Mouse (Mus musculus) forebrain, embryonic 12.5 days (tissue): ENCODE measurements at regions not wholly inside any gene's neighbourhood (a gene's known extent, or its start where the extent isn't known, plus 50 kb on each side); places are given as distances from the start of the nearest gene placed in this dataset.
"Not testable (repeated sequence)": the region's sequence is repeated elsewhere in the genome, so short reads cannot be mapped to it uniquely, and the experiment has no call there.

Experiments
- ATAC-seq: fragments of 200-750 bp; cut with Nextera tagmentation; 2 replicates; pipeline ENCODE4 v1.8.0; 2017; ENCODE audit warnings: moderate TSS enrichment; ENCODE audit not compliant: low FRiP score
- H3K27ac ChIP-seq: fragments of 300-500 bp; sonication (generic); 2 replicates; pipeline ENCODE4 v1.5.1; 2016; ENCODE audit warnings: mild to moderate bottlenecking
- H3K27me3 ChIP-seq: fragments of 300-500 bp; sonication (generic); 2 replicates; pipeline ENCODE4 v1.6.1; 2016; ENCODE audit warnings: mild to moderate bottlenecking
- H3K36me3 ChIP-seq: fragments of 300-500 bp; sonication (generic); replicated peaks from 2 replicates; pipeline ENCODE4 v1.6.1; 2016; ENCODE audit warnings: mild to moderate bottlenecking
- H3K4me1 ChIP-seq: fragments of 300-500 bp; sonication (generic); 2 replicates; pipeline ENCODE4 v1.6.1; 2016
- H3K4me2 ChIP-seq: fragments of 300-500 bp; sonication (generic); 2 replicates; pipeline ENCODE4 v1.6.1; 2016; ENCODE audit warnings: mild to moderate bottlenecking, moderate library complexity
- H3K4me3 ChIP-seq: fragments of 300-500 bp; sonication (generic); replicated peaks from 2 replicates; pipeline ENCODE4 v1.5.1; 2016; ENCODE audit warnings: mild to moderate bottlenecking
- H3K9ac ChIP-seq: fragments of 300-500 bp; sonication (generic); 2 replicates; pipeline ENCODE4 v1.6.1; 2016; ENCODE audit warnings: mild to moderate bottlenecking
- H3K9me3 ChIP-seq: fragments of 300-500 bp; sonication (generic); 2 replicates; pipeline ENCODE4 v1.6.1; 2016
- WGBS: fragments of 180-500 bp; shearing (Covaris S2); methylation state at CpG from one replicate; pipeline ENCODE4 v1.1.7; 2016; 5-methylcytosine and 5-hydroxymethylcytosine counted together

DNA sequence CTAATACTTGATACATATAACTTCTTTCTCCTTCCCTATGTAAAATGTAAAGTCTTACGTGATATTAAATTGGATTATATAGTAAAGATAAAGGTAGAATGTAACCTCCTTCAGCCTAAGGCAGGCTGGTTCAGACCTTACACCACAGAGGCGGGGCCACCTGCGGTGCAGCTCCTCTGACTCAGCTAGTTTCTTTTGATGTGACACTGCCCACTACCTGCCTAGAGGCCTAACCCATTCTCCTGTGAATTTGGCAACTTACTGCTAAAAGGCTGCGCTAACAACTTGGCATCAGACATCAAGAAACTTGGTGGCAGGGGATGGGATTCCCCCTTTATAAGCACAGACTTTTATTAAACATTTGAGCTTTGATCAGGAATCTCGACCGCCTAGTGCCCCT lies 74.5 kb downstream of the Aasdhppt start:
- no peaks in the 10 kb centered on the region for H3K9me3 ChIP-seq
- H3K4me1 ChIP-seq, result no peaks in the 10 kb centered on the region
- no peaks in the 10 kb centered on the region for H3K27me3 ChIP-seq
- 61% methylated on average over 6 of the region's 6 CpGs for WGBS
- no peak overlapping the region for H3K9ac ChIP-seq
- H3K27ac ChIP-seq, result no peak overlapping the region
- no peak overlapping the region for H3K4me3 ChIP-seq
- H3K36me3 ChIP-seq, result no peaks in the 10 kb centered on the region
- no peak overlapping the region for H3K4me2 ChIP-seq
- ATAC-seq, result no peak

DNA sequence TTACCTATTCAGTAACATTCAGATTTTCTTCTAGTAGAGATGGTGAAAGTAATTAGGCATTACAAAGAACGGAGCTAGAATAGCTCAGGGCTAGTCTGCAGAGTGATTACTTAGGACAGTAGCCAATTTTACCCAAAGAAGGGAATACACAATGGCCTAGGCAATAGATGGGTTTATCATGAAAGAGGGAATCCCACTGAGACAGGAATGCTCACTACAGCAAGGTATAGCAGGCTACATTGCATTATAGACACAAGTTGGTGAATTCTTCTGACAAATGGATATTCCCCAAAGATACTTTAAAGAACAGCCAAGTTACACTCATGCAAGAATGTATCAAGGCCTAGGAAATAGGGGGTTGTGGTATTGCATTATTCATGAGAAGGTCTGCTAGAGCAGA lies 94.7 kb downstream of the Aasdhppt start:
- 75% methylated on average over 1 of the region's 1 CpGs for WGBS
- ATAC-seq, H3K4me1 ChIP-seq, H3K4me3 ChIP-seq, H3K9ac ChIP-seq, H3K27me3 ChIP-seq, H3K36me3 ChIP-seq, H3K27ac ChIP-seq, H3K9me3 ChIP-seq, H3K4me2 ChIP-seq: not testable (repeated sequence)

DNA sequence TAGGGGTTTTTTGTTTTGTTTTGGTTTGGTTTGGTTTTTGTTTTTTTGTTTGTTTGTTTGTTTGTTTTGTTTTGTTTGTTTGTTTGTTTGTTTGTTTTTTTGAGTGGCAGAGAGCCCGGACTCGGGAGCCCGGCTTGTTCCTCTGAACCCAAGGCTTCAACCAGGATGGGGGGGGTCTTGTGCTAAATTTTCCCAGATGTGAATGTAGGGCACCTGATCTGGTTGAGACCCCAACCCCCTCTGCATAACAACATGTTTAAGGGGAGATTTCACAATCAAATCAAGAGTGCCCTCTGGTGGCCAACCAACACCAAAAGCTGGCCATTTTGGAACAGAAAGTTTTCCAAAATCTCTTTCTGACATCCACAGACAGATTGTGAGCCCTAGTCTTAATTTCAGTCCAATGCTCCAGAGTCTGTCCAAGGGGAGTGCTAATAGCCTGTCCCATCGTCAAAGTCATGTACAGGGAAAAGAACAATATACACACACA lies 99.2 kb downstream of the Aasdhppt start:
- Histone ChIP-seq H3K27ac (no peak overlapping the region), H3K9ac (no peak overlapping the region), H3K4me3 (no peak overlapping the region), H3K9me3 (no peaks in the 10 kb centered on the region), H3K36me3 (no peaks in the 10 kb centered on the region), H3K4me1 (no peaks in the 10 kb centered on the region), H3K4me2 (no peak overlapping the region), H3K27me3 (no peaks in the 10 kb centered on the region)
- WGBS, result 92% methylated on average over 4 of the region's 4 CpGs
- ATAC-seq, result no peak

DNA sequence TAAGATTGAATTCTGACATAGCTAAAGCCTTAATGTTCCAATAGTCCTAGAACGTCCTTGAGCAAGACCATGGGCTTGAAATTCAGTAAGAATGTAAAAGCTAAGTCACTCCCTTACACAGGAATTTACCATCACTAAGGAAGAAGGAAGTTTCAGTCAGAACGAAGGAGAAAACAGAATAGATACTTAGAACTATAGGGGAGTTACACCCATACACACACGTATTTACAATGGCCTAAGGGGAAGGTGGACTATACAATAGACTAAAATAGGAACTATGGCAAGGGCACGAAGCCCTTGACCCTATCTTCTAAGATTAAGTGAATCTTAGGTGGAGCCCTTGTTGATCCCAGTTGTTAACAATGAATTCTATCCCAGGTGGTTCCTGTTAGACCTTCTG lies 116.5 kb downstream of the Aasdhppt start:
- ATAC-seq, H3K36me3 ChIP-seq, H3K4me2 ChIP-seq, H3K4me3 ChIP-seq, H3K9ac ChIP-seq, H3K27ac ChIP-seq, H3K27me3 ChIP-seq, H3K4me1 ChIP-seq, H3K9me3 ChIP-seq: not testable (repeated sequence)
- WGBS, result 81% methylated on average over 4 of the region's 4 CpGs

DNA sequence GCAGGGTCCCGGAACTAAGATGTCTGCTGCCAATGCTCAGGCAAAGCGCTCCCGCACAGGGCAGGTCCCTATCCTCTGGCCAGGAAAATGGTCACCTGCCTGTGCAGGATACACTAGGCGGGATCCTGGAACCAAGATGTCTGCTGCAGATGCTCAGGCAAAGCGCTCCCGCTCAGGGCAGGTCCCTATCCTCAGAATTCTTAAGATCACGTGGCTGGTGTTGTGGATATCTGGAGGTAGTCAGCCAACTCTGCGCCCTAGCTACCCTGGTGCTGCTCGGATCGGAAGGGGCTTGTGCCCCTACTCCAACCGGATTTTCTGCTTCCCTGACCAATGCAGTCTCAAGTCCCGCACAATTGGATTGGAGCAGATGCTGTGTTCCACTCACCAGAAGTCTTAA lies 153.3 kb downstream of the Aasdhppt start:
- ATAC-seq, result not testable (repeated sequence)
- 91% methylated on average over 12 of the region's 12 CpGs for WGBS

DNA sequence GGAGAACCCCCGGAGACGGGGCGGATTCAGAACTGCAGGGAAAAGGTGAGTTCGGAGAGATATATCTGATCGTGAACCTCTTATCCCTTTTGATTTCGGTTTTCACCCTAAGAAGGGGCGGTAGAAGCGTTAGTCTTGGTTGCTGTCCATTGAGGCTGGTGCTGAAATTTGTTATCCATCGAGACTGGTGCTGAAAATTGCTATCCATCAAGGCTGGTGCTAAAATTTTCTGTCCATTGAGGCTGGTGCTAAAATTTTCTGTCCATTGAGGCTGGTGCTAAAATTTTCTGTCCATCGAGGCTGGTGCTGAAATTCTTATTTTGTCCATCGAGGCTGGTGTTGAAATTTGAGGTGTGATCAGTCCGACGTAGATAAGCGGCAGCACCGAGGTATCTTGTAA lies 170.4 kb downstream of the Aasdhppt start:
- H3K4me2 ChIP-seq, H3K36me3 ChIP-seq, H3K9me3 ChIP-seq, H3K4me3 ChIP-seq, H3K27ac ChIP-seq, ATAC-seq, H3K27me3 ChIP-seq, H3K4me1 ChIP-seq, H3K9ac ChIP-seq: not testable (repeated sequence)
- 58% methylated on average over 15 of the region's 15 CpGs for WGBS

More for the DNA sequence above, 153.3 kb downstream of the Aasdhppt start:
- H3K9ac ChIP-seq, H3K36me3 ChIP-seq, H3K4me1 ChIP-seq, H3K9me3 ChIP-seq, H3K27me3 ChIP-seq, H3K4me2 ChIP-seq, H3K27ac ChIP-seq, H3K4me3 ChIP-seq: not testable (repeated sequence)

DNA sequence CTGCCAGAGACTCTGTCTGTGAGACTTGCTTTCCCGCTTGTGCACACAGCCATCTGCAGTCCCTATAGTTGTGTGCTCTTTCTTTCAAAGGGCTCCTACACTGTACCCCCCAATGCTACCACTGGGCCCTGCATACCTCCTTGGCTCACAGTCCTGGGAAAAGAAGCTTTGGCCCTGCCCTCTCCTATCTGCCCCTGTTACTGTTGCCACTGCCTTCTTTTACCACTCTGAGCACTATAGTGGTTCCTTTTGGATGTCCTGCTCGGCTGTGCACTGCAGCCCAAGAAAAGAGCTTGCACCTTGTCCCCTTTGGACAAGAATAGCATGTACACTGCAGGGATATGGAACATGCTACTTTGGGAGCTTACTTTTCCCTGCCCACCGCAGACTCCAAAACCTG lies 216.8 kb downstream of the Aasdhppt start:
- 80% methylated on average over 3 of the region's 3 CpGs for WGBS
- ATAC-seq, result 0 out of 2 replicates have a peak, but pooled peaks have one; percentile 27
- H3K4me1 ChIP-seq, result no peaks in the 10 kb centered on the region
- H3K27me3 ChIP-seq, result no peaks in the 10 kb centered on the region
- no peak overlapping the region for H3K4me3 ChIP-seq
- no peaks in the 10 kb centered on the region for H3K9me3 ChIP-seq
- H3K4me2 ChIP-seq, result no peak overlapping the region
- H3K9ac ChIP-seq, result no peak overlapping the region
- H3K27ac ChIP-seq, result no peak overlapping the region
- no peaks in the 10 kb centered on the region for H3K36me3 ChIP-seq

DNA sequence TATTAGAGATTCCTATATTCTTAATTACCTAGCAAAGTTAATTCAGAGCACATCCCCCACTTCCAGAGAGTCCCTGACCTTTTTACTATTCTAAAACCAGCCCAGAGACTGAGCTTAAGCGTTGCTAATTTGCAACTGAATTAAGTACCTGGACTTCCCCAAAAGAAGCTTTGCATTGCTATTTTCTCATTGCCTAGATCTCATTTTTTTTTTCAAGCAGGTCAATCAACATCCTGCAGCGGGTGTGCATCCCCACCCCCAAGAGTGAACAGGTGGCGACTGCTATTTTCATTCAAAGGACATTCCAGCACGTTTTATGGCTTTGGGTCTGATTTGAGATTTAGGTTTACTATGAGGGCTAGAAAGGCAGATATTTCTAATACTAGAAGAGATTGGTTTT lies 226.6 kb downstream of the Aasdhppt start:
- not testable (repeated sequence) for ATAC-seq, H3K9ac ChIP-seq, H3K27me3 ChIP-seq, H3K4me1 ChIP-seq, H3K9me3 ChIP-seq, H3K4me3 ChIP-seq, H3K4me2 ChIP-seq, H3K27ac ChIP-seq, H3K36me3 ChIP-seq
- WGBS, result 45% methylated on average over 4 of the region's 4 CpGs

DNA sequence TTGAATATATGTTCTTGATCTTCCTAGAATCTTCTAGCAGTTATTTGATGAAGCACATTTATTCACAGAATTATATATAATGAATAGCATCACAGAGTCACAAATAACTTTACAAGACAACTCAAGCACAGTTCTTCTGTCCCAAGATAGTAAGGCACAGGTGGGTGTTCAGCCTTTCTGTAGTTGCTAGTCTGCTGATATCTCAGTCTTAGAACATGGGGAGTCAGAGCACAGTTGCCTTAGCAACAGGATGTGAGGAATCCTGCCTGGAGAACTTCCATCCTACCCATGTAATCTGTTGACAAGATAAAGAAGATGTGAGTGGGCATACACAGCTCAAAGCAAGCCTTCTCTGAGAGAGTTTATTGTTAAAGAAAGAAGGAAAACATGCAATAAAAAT lies 248.2 kb downstream of the Aasdhppt start:
- no peaks in the 10 kb centered on the region for H3K36me3 ChIP-seq
- H3K9me3 ChIP-seq, result no peaks in the 10 kb centered on the region
- no peak overlapping the region for H3K27ac ChIP-seq
- no peak overlapping the region for H3K4me3 ChIP-seq
- H3K4me2 ChIP-seq, result no peak overlapping the region
- H3K9ac ChIP-seq, result no peak overlapping the region
- no peaks in the 10 kb centered on the region for H3K4me1 ChIP-seq
- ATAC-seq, result no peak
- H3K27me3 ChIP-seq, result no peaks in the 10 kb centered on the region

DNA sequence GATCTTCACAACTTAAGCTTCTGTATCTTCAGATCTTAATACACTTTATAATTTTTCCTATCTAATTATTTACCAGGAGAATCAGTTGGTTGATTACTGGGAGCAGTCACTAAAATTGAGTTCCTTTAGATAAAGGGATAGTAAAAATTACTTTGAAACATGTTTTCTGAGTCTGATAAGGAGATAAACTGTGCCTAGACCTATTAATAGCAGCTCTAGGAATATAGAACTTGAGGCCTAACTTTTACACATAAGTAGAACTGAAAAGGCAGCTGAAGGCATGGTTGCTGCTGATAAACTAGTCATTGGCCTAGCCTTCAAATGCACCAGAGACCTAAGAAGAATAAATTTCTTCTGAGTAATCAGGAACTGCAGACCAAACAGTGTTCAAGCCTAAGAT lies 260.5 kb downstream of the Aasdhppt start:
- Histone ChIP-seq H3K4me1 (no peaks in the 10 kb centered on the region), H3K36me3 (no peaks in the 10 kb centered on the region), H3K27me3 (no peaks in the 10 kb centered on the region), H3K27ac (no peak overlapping the region), H3K9ac (no peak overlapping the region), H3K4me2 (no peak overlapping the region), H3K9me3 (no peaks in the 10 kb centered on the region), H3K4me3 (no peak overlapping the region)
- ATAC-seq, result no peak

DNA sequence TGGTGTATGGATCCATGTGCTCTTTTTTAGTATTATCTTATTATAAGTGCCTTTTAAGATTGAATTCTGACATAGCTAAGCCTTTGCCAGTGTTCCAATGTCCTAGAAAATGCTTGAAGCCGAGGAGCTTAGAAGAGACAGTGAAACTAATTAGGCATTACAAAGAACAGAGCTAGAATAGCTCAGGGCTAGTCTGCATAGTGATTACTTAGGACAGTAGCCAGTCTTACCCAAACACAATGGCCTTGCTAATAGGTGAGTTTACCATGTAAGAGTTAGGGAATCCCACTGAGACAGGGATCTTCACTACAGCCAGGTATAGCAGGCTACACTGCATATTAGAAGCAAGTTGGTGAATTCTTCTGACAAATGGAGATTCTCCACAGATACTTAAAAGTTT lies 261.6 kb downstream of the Aasdhppt start:
- H3K4me2 ChIP-seq, ATAC-seq: not testable (repeated sequence)

DNA sequence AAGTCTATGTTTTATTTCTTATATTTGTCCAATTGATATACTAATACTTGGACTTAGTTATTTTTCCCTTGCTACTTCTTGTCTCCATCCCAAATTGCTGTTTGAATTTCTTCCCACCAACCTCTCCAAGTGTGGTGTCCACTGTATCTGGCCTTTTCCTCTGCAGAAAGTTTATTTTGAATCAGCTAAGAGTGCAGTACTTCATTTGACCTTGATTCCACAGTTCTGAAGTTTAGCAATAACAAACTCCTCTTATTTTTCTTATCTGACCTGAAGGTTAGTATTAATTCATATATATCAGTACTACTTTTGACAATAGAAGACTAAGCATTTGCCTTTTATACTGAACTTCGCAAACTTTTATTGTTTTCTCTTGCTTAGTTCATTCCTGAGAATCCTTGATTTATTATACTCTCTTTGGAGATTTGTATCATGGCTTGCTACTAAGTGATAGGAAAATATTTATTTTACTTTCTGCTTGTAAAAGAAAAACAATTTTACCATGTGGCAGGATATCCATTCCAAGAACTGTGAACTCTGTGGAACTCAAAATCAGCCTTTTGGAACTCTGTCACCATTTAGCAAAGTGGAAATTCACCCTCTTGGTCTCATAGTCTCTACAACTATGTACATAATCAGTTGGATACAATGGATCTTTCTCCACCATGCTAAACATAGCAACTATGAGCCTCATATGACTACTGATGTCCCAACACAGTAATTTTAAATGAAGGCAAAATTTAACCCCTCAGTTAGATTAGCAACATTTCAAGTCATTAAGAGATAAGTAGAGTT lies 268.2 kb downstream of the Aasdhppt start:
- Histone ChIP-seq H3K27ac (no peak overlapping the region), H3K4me2 (no peak overlapping the region), H3K36me3 (no peaks in the 10 kb centered on the region), H3K9me3 (no peaks in the 10 kb centered on the region), H3K9ac (no peak overlapping the region), H3K4me3 (no peak overlapping the region), H3K4me1 (no peaks in the 10 kb centered on the region), H3K27me3 (no peaks in the 10 kb centered on the region)
- 94% methylated on average over 1 of the region's 1 CpGs for WGBS
- no peak for ATAC-seq

More for the DNA sequence above, 261.6 kb downstream of the Aasdhppt start:
- not testable (repeated sequence) for H3K4me3 ChIP-seq, H3K9ac ChIP-seq, H3K4me1 ChIP-seq, H3K27me3 ChIP-seq, H3K27ac ChIP-seq, H3K36me3 ChIP-seq, H3K9me3 ChIP-seq
- WGBS, result 3% methylated on average over 1 of the region's 1 CpGs

DNA sequence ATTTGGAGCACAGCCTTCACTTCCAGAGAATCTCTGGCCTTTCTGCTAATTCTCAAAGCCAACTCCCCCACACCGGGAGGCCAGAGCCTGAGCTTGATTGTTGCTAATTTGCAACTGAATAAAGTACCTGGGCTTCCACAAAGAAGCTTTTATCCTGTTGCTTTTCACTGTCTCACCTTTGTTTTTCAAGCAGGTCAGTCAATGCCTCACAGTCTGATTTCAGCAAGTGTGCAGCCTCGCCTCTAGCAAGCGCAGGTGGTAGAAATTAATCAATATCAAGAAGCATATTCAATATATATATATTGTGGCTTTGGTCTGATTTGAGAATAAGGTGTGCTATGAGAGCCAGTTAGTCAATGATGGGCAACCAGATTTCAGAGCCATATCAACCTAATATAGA lies 282.1 kb downstream of the Aasdhppt start:
- H3K4me2 ChIP-seq, H3K27ac ChIP-seq, H3K4me1 ChIP-seq, H3K27me3 ChIP-seq, H3K9me3 ChIP-seq, ATAC-seq, H3K36me3 ChIP-seq, H3K4me3 ChIP-seq, H3K9ac ChIP-seq: not testable (repeated sequence)
- 75% methylated on average over 3 of the region's 3 CpGs for WGBS
